Mouse (Mus musculus) limb, embryonic 14.5 days (tissue): ENCODE measurements around the gene Tarbp2. TPM values are rescaled to one million over a fixed set of nuclear protein-coding genes. Genes with fewer than 3 reads are reported as not detected.

Experiments used
- ATAC-seq: fragments of 200-750 bp; cut with Nextera tagmentation; 2 replicates; pipeline ENCODE4 v1.8.0; 2017; ENCODE audit warnings: low read depth, moderate number of reproducible peaks, moderate TSS enrichment; ENCODE audit not compliant: low FRiP score
- DNase-seq: peaks from one replicate; pipeline ENCODE4 v3.0.0-alpha.2; 2015; ENCODE audit warnings: low spot score
- H3K27ac ChIP-seq: fragments of 300-500 bp; sonication (generic); replicated peaks from 2 replicates; pipeline ENCODE4 v1.5.1; 2014; ENCODE audit warnings: low read depth, mild to moderate bottlenecking, low read length, moderate library complexity, mixed read lengths
- H3K27me3 ChIP-seq: fragments of 300-500 bp; sonication (generic); 2 replicates; pipeline ENCODE4 v1.6.1; 2014; ENCODE audit warnings: low read length, mixed read lengths; ENCODE audit not compliant: control insufficient read depth, insufficient read depth
- H3K36me3 ChIP-seq: fragments of 300-500 bp; sonication (generic); 2 replicates; pipeline ENCODE4 v1.6.1; 2014; ENCODE audit warnings: mild to moderate bottlenecking, low read length, moderate library complexity, mixed read lengths; ENCODE audit not compliant: control insufficient read depth, insufficient read depth
- H3K4me1 ChIP-seq: fragments of 300-500 bp; sonication (generic); 2 replicates; pipeline ENCODE4 v1.6.1; 2014; ENCODE audit warnings: antibody characterized with exemption, low read length, mixed read lengths; ENCODE audit not compliant: control insufficient read depth, insufficient read depth
- H3K4me2 ChIP-seq: fragments of 300-500 bp; sonication (generic); replicated peaks from 2 replicates; pipeline ENCODE4 v1.6.1; 2014; ENCODE audit warnings: low read depth, mild to moderate bottlenecking, low read length, moderate library complexity; ENCODE audit not compliant: severe bottlenecking
- H3K4me3 ChIP-seq: fragments of 300-500 bp; sonication (generic); replicated peaks from 2 replicates; pipeline ENCODE4 v1.5.1; 2014; ENCODE audit warnings: low read length
- H3K9ac ChIP-seq: fragments of 300-500 bp; sonication (generic); 2 replicates; pipeline ENCODE4 v1.6.1; 2014; ENCODE audit warnings: mild to moderate bottlenecking, low read depth, low read length, moderate library complexity; ENCODE audit not compliant: severe bottlenecking
- H3K9me3 ChIP-seq: fragments of 300-500 bp; sonication (generic); 2 replicates; pipeline ENCODE4 v1.6.1; 2016; ENCODE audit warnings: low read length; ENCODE audit not compliant: control insufficient read depth
- POLR2A ChIP-seq: fragments of 200-500 bp; IDR thresholded peaks from 2 replicates; pipeline ENCODE4 v1.8.0; 2012; ENCODE audit warnings: inconsistent platforms, mild to moderate bottlenecking, moderate library complexity, borderline replicate concordance; ENCODE audit not compliant: insufficient read depth, insufficient read length; ENCODE audit errors: extremely low read depth
- WGBS: fragments of 180-500 bp; shearing (Covaris S2); extraction: QIAGEN DNeasy Blood & Tissue Kit; methylation state at CpG from one replicate; pipeline ENCODE4 v1.1.7; 2014; 5-methylcytosine and 5-hydroxymethylcytosine counted together
- polyA plus RNA-seq, 2 experiments: library from polyadenylated mRNA; depleted of rRNA in 1 of 2; stranded (reverse) in 1 of 2; unstranded in 1 of 2; fragments of >200 nt; fragmentation: Nextera tagmentation in 1 of 2; extraction: Ambion mirVana in 1 of 2; gene quantifications; 2 replicates each; pipeline versions ENCODE4 v1.2.1 to v1.2.3; 2012 to 2014

Gene Tarbp2
- polyA plus RNA-seq, 2 experiments = 78.1 to 132 TPM

- peaks cover 34% of the 10 kb centered on the region for H3K4me1 ChIP-seq
- H3K9ac ChIP-seq = no peak overlapping the region
These were observed 5.0 kb upstream of the Tarbp2 start for GRCm38 (mm10) chr15:102513004-102513403.

GRCm38 (mm10) chr15:102515261-102515660 lies 2.7 kb upstream of the Tarbp2 start:
- no peak overlapping the region for H3K27ac ChIP-seq
- 79% methylated on average over 2 of the region's 2 CpGs for WGBS
- H3K4me1 ChIP-seq = peaks cover 34% of the 10 kb centered on the region
- TF ChIP-seq POLR2A = no peak
- DNase-seq (no peak), ATAC-seq (no peak)
- H3K4me2 ChIP-seq = peak overlapping the region; percentile 85
- H3K9me3 ChIP-seq = no peaks in the 10 kb centered on the region
- no peak overlapping the region for H3K9ac ChIP-seq
- H3K27me3 ChIP-seq = no peaks in the 10 kb centered on the region
- no peak overlapping the region for H3K4me3 ChIP-seq
- no peaks in the 10 kb centered on the region; the same call in 1 of the 2 replicates for H3K36me3 ChIP-seq

More at GRCm38 (mm10) chr15:102513004-102513403, 5.0 kb upstream of the Tarbp2 start:
- Histone ChIP-seq H3K36me3 (peaks cover 7% of the 10 kb centered on the region; the same call in 1 of the 2 replicates), H3K4me3 (no peak overlapping the region), H3K9me3 (no peaks in the 10 kb centered on the region), H3K4me2 (no peak overlapping the region), H3K27me3 (no peaks in the 10 kb centered on the region), H3K27ac (no peak overlapping the region)
- TF ChIP-seq POLR2A = no peak
- DNase-seq = no peak
- 74% methylated on average over 3 of the region's 3 CpGs for WGBS
- ATAC-seq = no peak

DNA sequence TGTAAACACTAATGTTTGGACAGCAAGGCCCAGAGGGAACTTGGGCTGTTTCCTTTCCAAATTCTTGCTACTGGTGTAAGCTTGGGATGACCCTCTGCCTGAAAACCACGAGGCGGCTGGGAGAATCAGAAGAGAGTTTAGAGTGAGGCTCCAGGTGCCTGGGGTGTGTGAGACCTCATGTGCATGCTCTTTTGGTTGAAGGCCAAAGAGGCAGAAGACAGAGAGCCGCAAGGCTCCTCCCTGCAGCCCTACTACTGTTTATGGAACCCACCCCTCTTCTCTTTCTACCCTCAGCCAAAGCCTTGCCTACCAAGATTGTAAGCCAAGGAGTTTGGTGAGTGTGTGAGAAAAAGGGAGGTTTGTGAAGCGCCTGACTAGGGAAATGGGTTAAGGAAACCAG lies 2.2 kb upstream of the Tarbp2 start:
- Histone ChIP-seq H3K4me1 (peaks cover 34% of the 10 kb centered on the region), H3K9ac (peak overlapping the region; percentile 67), H3K27ac (no peak overlapping the region), H3K36me3 (no peaks in the 10 kb centered on the region; the same call in 1 of the 2 replicates), H3K27me3 (no peaks in the 10 kb centered on the region), H3K4me2 (peak overlapping the region; percentile 85), H3K4me3 (peak overlapping the region; percentile 69), H3K9me3 (no peaks in the 10 kb centered on the region)
- 39% methylated on average over 4 of the region's 4 CpGs for WGBS
- DNase-seq (no peak), ATAC-seq (no peak)
- TF ChIP-seq POLR2A = no peak

GRCm38 (mm10) chr15:102516293-102516692 lies 1.7 kb upstream of the Tarbp2 start:
- DNase-seq (no peak), ATAC-seq (no peak)
- H3K27ac ChIP-seq = peak overlapping the region; percentile 75
- H3K4me1 ChIP-seq = peaks cover 29% of the 10 kb centered on the region
- H3K36me3 ChIP-seq = peaks cover 3% of the 10 kb centered on the region
- peak overlapping the region; percentile 67 for H3K9ac ChIP-seq
- WGBS = under 1% methylated on average over 12 of the region's 12 CpGs
- H3K27me3 ChIP-seq = no peaks in the 10 kb centered on the region
- TF ChIP-seq POLR2A = no peak
- peak overlapping the region; percentile 85 for H3K4me2 ChIP-seq
- peak overlapping the region; percentile 69 for H3K4me3 ChIP-seq
- H3K9me3 ChIP-seq = no peaks in the 10 kb centered on the region

DNA sequence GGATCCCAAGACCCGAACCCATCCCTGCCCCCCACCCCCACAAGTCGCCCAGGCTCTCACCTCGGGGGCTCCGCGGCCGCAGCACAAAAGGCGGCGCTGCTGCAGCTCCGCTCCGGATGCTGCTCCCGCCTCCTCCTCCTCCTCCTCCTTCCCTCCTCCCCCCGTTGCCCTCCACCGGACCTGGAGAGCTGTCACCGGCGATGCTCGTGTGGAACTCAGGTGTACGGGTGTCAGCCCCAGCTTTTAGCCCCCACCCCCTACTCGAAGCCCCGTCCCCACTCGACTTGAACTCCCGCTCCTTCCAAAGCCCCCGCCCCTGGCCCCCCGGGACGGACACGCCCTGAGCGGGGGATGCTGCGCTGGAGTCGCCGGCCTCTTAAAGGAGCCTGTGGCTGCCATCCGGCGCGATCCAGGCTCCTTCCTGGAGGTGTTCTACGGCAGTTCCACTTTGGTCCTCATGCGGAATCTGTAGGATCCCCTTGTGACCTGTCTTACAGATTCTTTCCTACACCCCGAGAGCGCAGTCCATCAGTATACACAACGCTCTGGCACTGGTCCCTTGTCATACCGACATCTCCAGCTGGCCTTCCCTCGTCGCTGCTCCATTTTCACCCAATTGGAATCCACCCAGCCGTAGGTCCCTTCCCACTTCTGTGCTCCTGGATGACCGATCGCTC lies 1.1 kb upstream of the Tarbp2 start, which contains the start of gene Map3k12:
Gene Map3k12, minus strand, starts transcription at position 337 of the 677 bp plus-strand sequence.
- TF ChIP-seq POLR2A = 0 out of 2 replicates have a peak, but pooled peaks have one; percentile 14
- DNase-seq (peak; percentile 47), ATAC-seq (no peak)
- Histone ChIP-seq H3K9me3 (no peaks in the 10 kb centered on the region), H3K4me1 (peaks cover 23% of the 10 kb centered on the region), H3K27me3 (no peaks in the 10 kb centered on the region), H3K36me3 (peaks cover 8% of the 10 kb centered on the region), H3K4me2 (peak within 1 kb of the TSS; percentile 85), H3K27ac (peak within 1 kb of the TSS; percentile 75), H3K9ac (peak within 1 kb of the TSS; percentile 67), H3K4me3 (peak within 1 kb of the TSS; percentile 69)
- WGBS = 5% methylated on average over 42 of the region's 43 CpGs

GRCm38 (mm10) chr15:102517631-102517975 lies 389 bp upstream of the Tarbp2 start:
- H3K9ac ChIP-seq = peak overlapping the region; percentile 40; the same call in 1 of the 2 replicates
- peaks cover 20% of the 10 kb centered on the region for H3K4me1 ChIP-seq
- H3K36me3 ChIP-seq = peaks cover 15% of the 10 kb centered on the region
- no peak for DNase-seq
- H3K9me3 ChIP-seq = no peaks in the 10 kb centered on the region
- peak overlapping the region; percentile 85 for H3K4me2 ChIP-seq
- TF ChIP-seq POLR2A = peak; percentile 36; the same call in 1 of the 2 replicates
- ATAC-seq = no peak
- 0% methylated on average over 10 of the region's 10 CpGs for WGBS
- peak overlapping the region; percentile 61; the same call in 1 of the 2 replicates for H3K27ac ChIP-seq
- no peaks in the 10 kb centered on the region for H3K27me3 ChIP-seq
- peak overlapping the region; percentile 69 for H3K4me3 ChIP-seq
